Mouse (Mus musculus) olfactory bulb, adult 2 months (tissue): ENCODE data around the gene Med22.

ENCODE experiments used
- CTCF ChIP-seq: fragments of 200-500 bp; IDR thresholded peaks from 2 replicates; pipeline ENCODE4 v1.5.1; 2012; ENCODE audit warnings: low read depth, mild to moderate bottlenecking, low read length, moderate library complexity; ENCODE audit not compliant: insufficient read depth
- POLR2A ChIP-seq: fragments of 200-500 bp; IDR thresholded peaks from 2 replicates; pipeline ENCODE4 v1.6.1; 2012; ENCODE audit warnings: mild to moderate bottlenecking, low read depth, low read length, moderate library complexity; ENCODE audit not compliant: insufficient read depth

DNA sequence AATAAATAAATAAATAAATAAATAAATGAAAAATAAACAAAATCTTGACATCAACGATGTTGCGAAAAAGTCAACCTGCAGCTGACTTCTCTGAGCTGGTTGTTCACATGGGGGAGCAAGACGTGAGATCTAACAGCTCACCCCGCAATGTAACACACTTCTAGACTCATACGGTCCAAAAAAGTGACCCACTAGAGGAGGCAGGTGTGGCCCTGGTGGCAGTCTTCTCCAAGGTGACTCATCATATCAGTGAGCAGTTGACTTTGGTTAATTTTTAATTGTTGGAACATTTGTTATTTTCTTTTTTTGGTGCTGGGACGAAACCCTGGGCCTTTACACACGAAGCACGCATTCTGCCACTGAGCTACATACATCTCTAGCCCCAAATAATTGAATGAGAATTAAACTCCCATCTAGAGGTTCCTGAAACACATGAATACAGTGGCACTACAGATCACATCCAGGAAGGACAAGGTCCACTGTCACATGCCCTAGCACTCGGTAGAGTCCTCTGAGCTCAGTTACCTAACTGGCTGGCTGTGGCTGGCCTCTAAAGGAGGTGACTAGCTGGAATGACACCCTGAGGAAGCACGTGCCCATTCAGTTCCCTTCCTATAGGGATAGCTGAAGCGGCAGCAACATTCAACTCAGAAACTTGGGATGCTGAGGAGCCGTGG lies 46.5 kb upstream of the Med22 start:
- no peak for TF ChIP-seq POLR2A
- TF ChIP-seq CTCF: no peak
